Mouse (Mus musculus) hindbrain, embryonic 15.5 days (tissue): Measurements from ENCODE around the gene Cep131. TPM values are rescaled to one million over a fixed set of nuclear protein-coding genes. Genes with fewer than 3 reads are reported as not detected.
A peak's percentile ranks its signal among the peaks of the same experiment; 100 is the strongest.

ENCODE experiments used
- microRNA counts: library from miRNA; unstranded; fragments of <30 nt; microRNA quantifications from one replicate; lab custom pipeline; 2016
- microRNA-seq: library from miRNA; unstranded; fragments of <30 nt; microRNA quantifications from one replicate; pipeline ENCODE4, GENCODE M21; 2016
- polyA plus RNA-seq: library from polyadenylated mRNA; unstranded; fragments of >200 nt; fragmentation: Nextera tagmentation; extraction: Ambion mirVana; gene quantifications from 2 replicates; pipeline ENCODE4 v1.2.1, GENCODE M21; 2015

Cep131 gene
- polyA plus RNA-seq, 1 experiment from 2014 or later, result 31.0 TPM

MicroRNAs within 50 kb of the gene (microRNA counts, 519-probe panel; counts per million panel counts)
- microRNA mmu-miR-338-3p (lab: Ali Mortazavi, UCI) (3,284 counts per million, percentile 66 among the panel's probes with 10 or more counts), microRNA mmu-miR-338-5p (lab: Ali Mortazavi, UCI) (2,098 counts per million, percentile 20 among the panel's probes with 10 or more counts)

Small RNA genes within 50 kb of the gene (microRNA-seq; reads per million reads assigned to microRNA genes)
- gene Gm25948 (not detected), gene Mir3065 (not detected), gene Mir338 (not detected)

Other genes starting within 250 kb of the Cep131 start
- gene Chmp6, start 173.4 kb downstream of the Cep131 start, polyA plus RNA-seq, result 102 and 109 TPM in 2 replicates
- 16.8 and 20.1 TPM in 2 replicates for gene Baiap2, start 144.1 kb downstream of the Cep131 start, polyA plus RNA-seq
- 45.7 and 47.5 TPM in 2 replicates for gene Aatk, start 39.7 kb downstream of the Cep131 start, polyA plus RNA-seq
- 22.0 and 25.5 TPM in 2 replicates for gene Tepsin, start 11.9 kb upstream of the Cep131 start, polyA plus RNA-seq
- gene Ndufaf8, start 12.1 kb upstream of the Cep131 start, polyA plus RNA-seq, result 56.4 and 57.9 TPM in 2 replicates
- gene Slc38a10, start 64.5 kb upstream of the Cep131 start, polyA plus RNA-seq, result 112 and 116 TPM in 2 replicates
- gene Bahcc1, start 146.1 kb upstream of the Cep131 start, polyA plus RNA-seq, result 11.5 and 12.5 TPM in 2 replicates